Mouse (Mus musculus) erythroblast, adult 5-6 weeks (primary cell): ENCODE measurements around the gene Ccne1. TPM values are rescaled to one million over a fixed set of nuclear protein-coding genes. Genes with fewer than 3 reads are reported as not detected.

ENCODE experiments used
- ATAC-seq: replicated peaks from 2 replicates; pipeline ENCODE4 v1.8.0; 2016; ENCODE audit warnings: moderate number of reproducible peaks, mild to moderate bottlenecking, moderate TSS enrichment, inconsistent platforms; ENCODE audit not compliant: poor library complexity, low FRiP score, severe bottlenecking
- total RNA-seq, 2 experiments: library from RNA; stranded (forward) in 1 of 2; stranded (reverse) in 1 of 2; fragments of 150-400 nt in 1 of 2; fragments of 200-764, 138-1000 nt in 1 of 2; gene quantifications; 2 replicates each; pipeline versions ENCODE4 v1.2.3 to v1.2.4; 2015 to 2017; ENCODE audit warnings: low replicate concordance in 2 of 2

Gene Ccne1
- total RNA-seq, 2 experiments from 2014 or later: 18.8 to 65.5 TPM

- ATAC-seq: no peak
Measured at GRCm38 (mm10) chr7:38059636-38060330, 47.6 kb downstream of the Ccne1 start.

DNA sequence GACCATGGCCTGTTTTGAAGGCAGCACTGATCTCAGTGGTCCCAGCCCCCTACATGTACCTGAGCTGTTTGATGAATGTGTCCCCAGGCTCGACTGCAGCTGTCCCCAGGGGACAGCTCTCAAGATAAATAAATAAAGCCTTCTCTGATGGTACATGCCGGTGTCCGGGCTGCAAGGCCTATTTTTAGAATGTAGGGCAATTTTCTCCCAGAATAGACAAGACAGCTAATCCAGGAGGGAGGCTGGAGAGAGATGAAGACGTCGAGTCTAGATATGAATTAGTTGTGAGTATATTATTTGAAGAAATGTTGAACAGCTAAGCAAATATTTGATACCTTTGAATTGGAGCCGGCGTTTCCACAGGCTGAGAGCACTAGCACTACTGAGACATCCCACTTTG lies 48.2 kb downstream of the Ccne1 start:
- ATAC-seq: no peak

DNA sequence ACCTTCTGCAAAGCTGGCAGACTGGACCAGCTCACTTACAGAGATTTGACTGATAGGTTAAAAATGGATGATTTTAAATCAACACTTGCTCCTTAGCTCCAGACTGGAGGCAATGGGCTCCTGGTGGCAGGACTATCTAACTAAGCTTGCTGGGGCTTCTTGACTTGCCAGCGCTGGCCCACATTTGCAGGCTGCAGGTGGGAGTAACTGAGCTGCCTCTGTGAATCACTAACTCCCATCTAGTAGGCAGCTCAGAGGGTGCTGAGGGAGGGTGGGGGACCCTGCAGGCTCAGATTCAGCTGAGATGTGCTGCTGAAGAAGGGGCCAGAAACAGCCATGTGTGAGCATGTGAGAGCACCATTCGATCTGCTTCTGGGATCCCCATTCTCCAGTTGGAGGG lies 51.3 kb downstream of the Ccne1 start:
- no peak for ATAC-seq

DNA sequence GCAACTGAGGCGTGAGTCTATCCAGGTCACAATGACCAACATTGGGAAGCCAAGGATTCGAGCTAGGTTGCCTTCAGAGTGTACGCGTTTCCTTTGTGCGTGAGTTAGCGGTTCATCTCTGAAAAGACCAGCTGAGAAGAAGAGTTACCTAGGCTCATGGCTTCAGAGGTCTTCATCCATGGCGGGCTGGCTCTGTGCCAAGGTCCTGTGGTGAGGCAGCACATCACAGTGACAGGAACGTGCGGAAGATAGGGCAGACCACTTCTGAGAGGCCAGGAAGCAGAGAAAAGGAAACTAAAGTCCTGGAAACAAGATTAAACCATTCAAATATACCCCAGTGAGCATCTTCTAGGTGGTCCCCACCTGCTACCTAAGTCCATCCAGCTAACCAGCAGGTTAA lies 53.1 kb downstream of the Ccne1 start:
- ATAC-seq: no peak

Other genes with a start within 250 kb of the Ccne1 start
- gene Uri1, start 84.0 kb downstream of the Ccne1 start, total RNA-seq (2015; ENCODE audit: low replicate concordance): 16.9 and 51.9 TPM in 2 replicates
- 7.2 and 22.3 TPM in 2 replicates for gene Uri1, start 84.0 kb downstream of the Ccne1 start, total RNA-seq (2017; ENCODE audit: low replicate concordance)
- gene 1600014C10Rik, start 75.7 kb upstream of the Ccne1 start, total RNA-seq (2015; ENCODE audit: low replicate concordance): 4.8 and 10.6 TPM in 2 replicates
- 7.7 and 8.8 TPM in 2 replicates for gene 1600014C10Rik, start 75.7 kb upstream of the Ccne1 start, total RNA-seq (2017; ENCODE audit: low replicate concordance)
- 0.42 TPM in 1 of 2 replicates, not detected in the other for gene Plekhf1, start 120.5 kb upstream of the Ccne1 start, total RNA-seq (2015; ENCODE audit: low replicate concordance)
- 0.09 TPM in 1 of 2 replicates, not detected in the other for gene Plekhf1, start 120.5 kb upstream of the Ccne1 start, total RNA-seq (2017; ENCODE audit: low replicate concordance)
- 1.7 and 7.7 TPM in 2 replicates for gene Pop4, start 163.9 kb upstream of the Ccne1 start, total RNA-seq (2015; ENCODE audit: low replicate concordance)
- gene Pop4, start 163.9 kb upstream of the Ccne1 start, total RNA-seq (2017; ENCODE audit: low replicate concordance): 3.2 and 5.2 TPM in 2 replicates